Mouse (Mus musculus) induced T-regulatory cell, adult 2 months (primary cell): ENCODE measurements around the gene Gsg1.
A peak's percentile ranks its signal among the peaks of the same experiment; 100 is the strongest.

Experiments used
- DNase-seq: peaks from one replicate; pipeline ENCODE4 v3.0.0-alpha.2; 2012; ENCODE audit warnings: low read depth

Gene Gsg1

DNA sequence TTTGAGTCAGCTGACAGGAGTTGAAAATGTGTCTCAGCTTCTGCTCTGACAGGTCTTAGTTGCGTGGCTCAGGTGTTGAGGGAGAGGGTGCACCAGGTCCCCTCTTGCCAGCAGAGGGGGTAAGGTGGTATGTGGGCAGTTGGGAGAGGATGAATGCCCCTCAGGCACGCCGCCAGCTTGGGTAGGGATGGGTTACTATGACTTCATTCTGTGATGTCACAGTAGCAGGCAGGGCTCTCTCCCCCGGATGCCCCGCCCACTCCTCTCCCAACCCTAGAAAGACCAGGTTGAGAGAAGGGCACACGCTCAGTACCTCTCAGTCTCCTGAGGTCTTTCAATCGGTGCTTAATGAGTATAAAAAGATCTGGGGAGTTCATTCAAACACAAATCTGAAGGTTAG lies at the start of gene Gsg1:
TSS of gene Gsg1 (minus strand) at position 199 of the 400 bp plus-strand sequence.
- DNase-seq = no peak

- DNase-seq = no peak
Observed at GRCm38 (mm10) chr6:135302421-135303125, 48.4 kb upstream of the Gsg1 start.

DNA sequence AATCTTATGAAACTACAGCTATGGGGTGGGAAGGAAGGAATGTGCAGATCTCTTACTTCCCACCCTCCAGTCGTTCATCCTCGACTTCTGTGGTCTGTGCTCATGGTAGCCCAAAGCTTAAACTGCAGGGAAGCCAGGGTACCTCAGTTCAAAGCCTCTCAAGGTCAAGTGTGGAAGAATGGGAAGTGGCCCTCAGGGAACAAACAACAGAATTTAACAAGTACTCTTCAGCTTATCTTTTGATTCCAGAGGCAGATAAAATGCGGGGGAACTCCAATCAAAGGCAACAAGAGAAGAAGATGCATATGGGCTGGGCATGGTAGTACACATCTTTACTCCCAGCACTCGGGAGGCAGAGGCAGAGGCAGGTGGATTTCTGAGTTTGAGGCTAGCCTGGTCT lies 46.3 kb upstream of the Gsg1 start:
- DNase-seq = no peak

DNA sequence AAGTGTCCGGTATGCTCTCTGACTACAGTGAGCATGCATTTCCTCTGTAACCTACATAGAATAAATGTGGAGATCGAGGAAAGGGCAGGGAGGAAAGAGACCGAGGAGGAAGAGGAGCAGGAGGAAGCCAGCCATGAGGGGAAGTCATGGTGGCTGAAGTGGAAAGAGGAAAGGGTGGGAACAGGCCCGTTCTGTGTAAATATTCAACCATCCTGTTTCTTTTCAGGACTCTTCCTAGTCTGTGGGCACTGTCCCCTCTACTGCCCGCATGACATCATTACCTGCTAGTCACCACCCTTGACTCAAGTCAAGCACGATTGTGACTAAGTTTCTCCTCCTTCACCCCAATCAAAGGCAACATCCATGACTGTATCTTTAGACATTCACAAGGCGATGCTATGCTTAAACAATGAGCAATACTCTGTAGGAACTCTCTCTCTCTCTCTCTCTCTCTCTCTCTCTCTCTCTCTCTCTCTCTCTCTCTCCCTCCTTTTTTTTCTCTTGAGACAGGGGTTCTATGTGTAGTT lies 44.9 kb upstream of the Gsg1 start:
- DNase-seq = no peak

DNA sequence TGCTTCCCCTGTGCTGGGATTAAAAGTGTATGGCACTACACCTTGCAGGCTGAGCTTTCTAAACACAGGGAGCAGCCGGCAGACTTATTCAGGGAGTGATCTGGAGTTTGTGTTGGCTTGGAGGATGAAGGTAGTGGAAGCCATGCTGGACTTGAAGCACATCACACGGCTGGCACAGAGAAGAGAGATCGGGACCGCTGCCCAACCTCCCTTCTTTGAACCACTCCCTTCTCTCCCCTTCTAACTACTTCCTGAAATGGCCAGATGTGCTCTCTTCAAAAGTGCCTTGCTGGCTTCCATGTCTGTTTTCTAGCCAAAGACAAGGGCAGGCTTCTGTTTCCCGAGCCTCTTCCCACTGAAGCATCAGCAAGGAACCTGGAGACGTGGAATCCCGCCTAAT lies 43.4 kb upstream of the Gsg1 start:
- DNase-seq = no peak

- no peak for DNase-seq
Observed at GRCm38 (mm10) chr6:135296267-135296666, 42.1 kb upstream of the Gsg1 start.

- DNase-seq = no peak
Observed at GRCm38 (mm10) chr6:135295082-135295861, 41.1 kb upstream of the Gsg1 start.

DNA sequence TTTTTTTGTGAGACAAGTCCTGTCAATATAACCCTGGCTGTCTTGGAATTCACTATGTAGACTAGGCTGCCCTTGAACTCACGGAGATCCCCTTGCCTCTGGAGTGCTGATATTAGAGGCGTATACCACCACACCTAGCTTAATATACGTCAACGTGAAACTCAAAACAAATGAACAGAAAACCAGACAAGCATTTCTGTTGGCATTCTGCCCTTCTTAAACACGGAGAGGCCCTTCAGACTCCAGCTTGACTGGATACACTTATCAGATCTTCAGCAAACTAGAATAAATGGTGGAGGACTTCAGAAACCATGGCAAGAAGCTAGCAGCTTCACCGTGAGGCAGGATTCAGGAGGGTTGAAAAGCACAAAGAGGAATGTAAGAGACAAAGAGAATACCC lies 40.0 kb upstream of the Gsg1 start:
- no peak for DNase-seq

GRCm38 (mm10) chr6:135292391-135292790 lies 38.2 kb upstream of the Gsg1 start:
- no peak for DNase-seq

- DNase-seq = no peak
Observed at GRCm38 (mm10) chr6:135279856-135280255, 25.7 kb upstream of the Gsg1 start.

GRCm38 (mm10) chr6:135279286-135279685 lies 25.1 kb upstream of the Gsg1 start:
- DNase-seq = no peak

DNA sequence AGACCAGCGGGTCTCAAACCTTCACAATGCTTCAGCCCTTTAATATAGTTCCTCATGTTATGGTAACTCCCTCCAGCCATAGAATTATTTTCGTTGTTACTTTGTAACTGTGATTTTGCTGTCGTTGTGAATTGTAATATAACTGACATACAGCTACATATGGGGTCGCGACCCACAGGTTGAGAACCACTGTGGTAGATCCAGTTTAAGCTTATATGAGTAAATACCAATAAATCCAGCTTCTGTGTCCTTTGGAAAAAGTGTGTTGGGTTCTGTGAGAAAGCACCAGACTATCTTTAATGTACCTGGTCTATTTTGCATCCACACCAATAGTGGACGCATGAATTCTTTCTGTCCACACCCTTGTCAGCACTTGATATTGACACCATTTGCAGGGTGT lies 24.2 kb upstream of the Gsg1 start:
- no peak for DNase-seq

DNA sequence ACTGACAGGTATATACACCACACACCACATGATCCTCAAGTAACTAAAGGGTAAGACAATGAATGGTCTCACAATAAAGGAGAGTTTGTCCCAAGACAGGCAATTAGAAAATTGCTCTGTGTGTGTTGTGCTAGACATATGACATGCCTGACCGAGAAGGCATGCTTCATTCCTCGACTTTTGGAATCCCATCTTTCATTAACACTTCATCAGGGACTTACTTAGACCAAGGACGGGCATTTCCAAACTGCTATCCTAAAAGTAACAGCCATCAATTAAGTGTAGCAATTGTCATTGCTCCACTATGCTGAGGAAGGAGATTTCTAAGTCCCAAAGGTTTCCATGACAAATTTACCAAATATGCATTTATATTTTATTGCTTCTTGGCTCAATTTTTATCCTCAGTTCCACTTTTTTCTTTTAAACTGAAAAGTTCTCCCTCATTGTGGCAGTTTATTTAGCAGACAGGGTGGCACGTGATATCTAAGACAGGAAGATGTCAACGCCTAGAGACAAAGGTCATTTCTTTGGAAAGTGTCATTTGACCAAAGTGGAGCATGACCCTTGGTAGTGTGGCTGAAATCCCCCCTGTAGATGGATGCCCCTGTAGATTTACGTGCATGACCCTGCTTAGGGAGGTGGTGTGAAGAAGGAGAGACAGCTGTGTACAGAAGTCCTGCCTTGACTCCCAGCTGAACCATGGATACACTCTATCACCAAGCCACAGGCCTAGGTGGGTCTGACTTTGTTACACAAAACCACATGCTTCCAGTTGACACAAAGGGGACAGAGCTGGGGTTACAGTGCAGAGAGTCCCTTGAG lies 22.5 kb upstream of the Gsg1 start:
- no peak for DNase-seq

DNA sequence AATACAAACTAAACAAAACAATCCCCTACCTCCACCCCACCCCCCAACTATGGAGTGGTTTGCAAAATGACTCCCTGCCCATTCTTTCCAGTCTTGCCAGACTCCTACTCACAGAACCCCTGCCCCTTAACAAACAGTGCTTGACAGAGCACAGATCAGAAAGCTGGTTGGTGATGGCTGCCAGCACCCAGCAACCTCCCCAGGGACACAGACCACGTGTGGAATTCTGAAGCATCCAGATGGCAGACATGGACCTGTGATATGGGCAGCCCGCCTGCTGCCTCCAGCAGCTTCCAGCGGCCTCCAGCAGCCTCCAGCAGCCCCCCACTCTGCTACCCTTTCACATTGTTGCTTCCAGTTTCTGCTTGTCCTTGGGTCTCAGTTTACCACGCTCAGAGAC lies 21.1 kb upstream of the Gsg1 start:
- no peak for DNase-seq

- DNase-seq = no peak
Observed at GRCm38 (mm10) chr6:135273066-135273465, 18.9 kb upstream of the Gsg1 start.

DNA sequence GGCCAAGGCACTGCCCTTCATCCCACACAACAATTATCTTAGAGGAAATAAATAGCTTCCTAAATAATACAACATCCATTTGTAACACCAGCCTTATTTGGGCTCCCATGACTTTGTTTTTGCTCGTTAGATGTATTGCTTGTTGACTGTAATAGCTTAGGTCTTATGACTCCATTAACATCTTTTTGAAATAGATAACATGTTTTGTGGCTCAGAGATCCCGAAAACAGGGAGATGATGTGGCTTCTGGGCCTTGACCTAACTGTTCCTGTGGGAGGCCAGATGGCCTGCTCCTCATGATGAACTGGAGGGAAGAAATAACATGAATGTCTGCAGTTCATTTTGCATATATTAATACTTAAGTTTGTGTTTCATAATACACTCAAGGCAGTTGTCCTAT lies 17.6 kb upstream of the Gsg1 start:
- DNase-seq = no peak

GRCm38 (mm10) chr6:135269626-135270025 lies 15.5 kb upstream of the Gsg1 start:
- DNase-seq = no peak

GRCm38 (mm10) chr6:135268392-135268791 lies 14.2 kb upstream of the Gsg1 start:
- DNase-seq = no peak

GRCm38 (mm10) chr6:135267221-135267620 lies 13.1 kb upstream of the Gsg1 start:
- DNase-seq = no peak

- no peak for DNase-seq
Observed at GRCm38 (mm10) chr6:135266056-135266455, 11.9 kb upstream of the Gsg1 start.

GRCm38 (mm10) chr6:135264136-135264535 lies 10.0 kb upstream of the Gsg1 start:
- DNase-seq = peak; percentile 25

DNA sequence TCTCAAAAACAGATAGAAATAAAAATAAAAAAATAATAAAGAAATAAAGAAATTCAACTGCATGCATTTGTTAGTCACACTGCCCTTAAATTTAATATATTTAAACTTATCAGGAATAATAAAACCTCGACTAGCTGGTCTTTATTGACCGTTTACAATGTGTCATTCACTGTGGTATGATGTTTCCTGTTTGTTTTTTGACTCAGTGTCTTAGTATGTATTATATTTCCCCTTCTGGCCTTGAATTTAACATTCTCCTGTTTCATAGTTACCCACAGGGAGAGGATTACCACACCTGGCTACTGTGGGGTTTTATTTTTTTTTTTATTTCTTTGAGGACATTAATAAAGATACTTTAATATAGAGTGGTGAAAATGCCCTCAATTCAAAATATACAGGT lies 8.4 kb upstream of the Gsg1 start:
- DNase-seq = no peak

- DNase-seq = no peak
Observed at GRCm38 (mm10) chr6:135261124-135261523, 7.0 kb upstream of the Gsg1 start.
